Mouse (Mus musculus): ENCODE measurements at regions not wholly inside any gene's neighbourhood (a gene's known extent, or its start where the extent isn't known, plus 50 kb on each side); places are given as distances from the start of the nearest gene placed in this dataset.
A peak's percentile ranks its signal among the peaks of the same experiment; 100 is the strongest.

- no peak overlapping the region for H3K4me2 ChIP-seq (ENCODE audit: low read length)
- no peaks in the 10 kb centered on the region for H3K9me3 ChIP-seq (replicated peaks; ENCODE audit: low read length)
- H3K27me3 ChIP-seq (ENCODE audit: insufficient read depth, low read length), result no peaks in the 10 kb centered on the region
- H3K4me1 ChIP-seq (replicated peaks; ENCODE audit: insufficient read depth, low read length), result no peaks in the 10 kb centered on the region
- TF ChIP-seq CTCF (IDR thresholded peaks at IDR 0.05; ENCODE audit: low read depth), result no peak
- WGBS, result 69% methylated on average over 4 of the region's 4 CpGs
- no peak overlapping the region for H3K27ac ChIP-seq
- DNase-seq (ENCODE audit: low spot score) (no peak), ATAC-seq (replicated peaks; ENCODE audit: low FRiP score, low read depth) (no peak)
- H3K4me3 ChIP-seq (replicated peaks; ENCODE audit: low read depth, low read length), result no peak overlapping the region
- H3K9ac ChIP-seq (ENCODE audit: low read depth, low read length), result no peak overlapping the region
- H3K36me3 ChIP-seq (ENCODE audit: insufficient read depth, low read length), result no peaks in the 10 kb centered on the region
Observed at GRCm38 (mm10) chr2:144895254-144895653, 71.8 kb downstream of the Scp2d1 start.

- Histone ChIP-seq H3K4me3 (replicated peaks; ENCODE audit: low read depth, low read length) (no peak overlapping the region), H3K9ac (ENCODE audit: low read depth, low read length) (no peak overlapping the region), H3K27ac (no peak overlapping the region), H3K4me1 (replicated peaks; ENCODE audit: insufficient read depth, low read length) (no peaks in the 10 kb centered on the region), H3K9me3 (replicated peaks; ENCODE audit: low read length) (no peaks in the 10 kb centered on the region), H3K36me3 (ENCODE audit: insufficient read depth, low read length) (no peaks in the 10 kb centered on the region), H3K4me2 (ENCODE audit: low read length) (no peak overlapping the region), H3K27me3 (ENCODE audit: insufficient read depth, low read length) (no peaks in the 10 kb centered on the region)
- peak; percentile 34 for TF ChIP-seq CTCF (IDR thresholded peaks at IDR 0.05; ENCODE audit: low read depth)
- ATAC-seq (replicated peaks; ENCODE audit: low FRiP score, low read depth) (no peak), DNase-seq (ENCODE audit: low spot score) (no peak)
- 86% methylated on average over 2 of the region's 2 CpGs for WGBS
Observed at GRCm38 (mm10) chr2:144896430-144896829, 73.0 kb downstream of the Scp2d1 start.

GRCm38 (mm10) chr2:144906786-144907185 is 83.3 kb downstream of the Scp2d1 start:
- H3K4me2 ChIP-seq (ENCODE audit: low read length), result no peak overlapping the region
- no peaks in the 10 kb centered on the region for H3K36me3 ChIP-seq (ENCODE audit: insufficient read depth, low read length)
- no peak overlapping the region for H3K4me3 ChIP-seq (replicated peaks; ENCODE audit: low read depth, low read length)
- H3K9ac ChIP-seq (ENCODE audit: low read depth, low read length), result no peak overlapping the region
- 39% methylated on average over 6 of the region's 6 CpGs for WGBS
- no peaks in the 10 kb centered on the region for H3K9me3 ChIP-seq (replicated peaks; ENCODE audit: low read length)
- H3K27me3 ChIP-seq (ENCODE audit: insufficient read depth, low read length), result no peaks in the 10 kb centered on the region
- no peak overlapping the region for H3K27ac ChIP-seq
- no peaks in the 10 kb centered on the region for H3K4me1 ChIP-seq (replicated peaks; ENCODE audit: insufficient read depth, low read length)
- no peak for TF ChIP-seq CTCF (IDR thresholded peaks at IDR 0.05; ENCODE audit: low read depth)
- ATAC-seq (replicated peaks; ENCODE audit: low FRiP score, low read depth) (no peak), DNase-seq (ENCODE audit: low spot score) (no peak)

GRCm38 (mm10) chr2:144945840-144946239 is 122.4 kb downstream of the Scp2d1 start:
- Histone ChIP-seq H3K9me3 (replicated peaks; ENCODE audit: low read length) (no peaks in the 10 kb centered on the region), H3K27ac (no peak overlapping the region), H3K27me3 (ENCODE audit: insufficient read depth, low read length) (no peaks in the 10 kb centered on the region), H3K4me3 (replicated peaks; ENCODE audit: low read depth, low read length) (no peak overlapping the region), H3K4me2 (ENCODE audit: low read length) (no peak overlapping the region), H3K4me1 (replicated peaks; ENCODE audit: insufficient read depth, low read length) (no peaks in the 10 kb centered on the region), H3K36me3 (ENCODE audit: insufficient read depth, low read length) (no peaks in the 10 kb centered on the region), H3K9ac (ENCODE audit: low read depth, low read length) (no peak overlapping the region)
- ATAC-seq (replicated peaks; ENCODE audit: low FRiP score, low read depth), result no peak
- DNase-seq (ENCODE audit: low spot score), result no peak
- no peak for TF ChIP-seq CTCF (IDR thresholded peaks at IDR 0.05; ENCODE audit: low read depth)
- 86% methylated on average over 3 of the region's 3 CpGs for WGBS

- DNase-seq (ENCODE audit: low spot score), result no peak
- H3K4me2 ChIP-seq (ENCODE audit: low read length), result no peak overlapping the region
- no peaks in the 10 kb centered on the region for H3K9me3 ChIP-seq (replicated peaks; ENCODE audit: low read length)
- H3K27me3 ChIP-seq (ENCODE audit: insufficient read depth, low read length), result no peaks in the 10 kb centered on the region
- H3K9ac ChIP-seq (ENCODE audit: low read depth, low read length), result no peak overlapping the region
- ATAC-seq (replicated peaks; ENCODE audit: low FRiP score, low read depth), result no peak
- 90% methylated on average over 1 of the region's 1 CpGs for WGBS
- no peak overlapping the region for H3K4me3 ChIP-seq (replicated peaks; ENCODE audit: low read depth, low read length)
- no peaks in the 10 kb centered on the region for H3K36me3 ChIP-seq (ENCODE audit: insufficient read depth, low read length)
- no peak for TF ChIP-seq CTCF (IDR thresholded peaks at IDR 0.05; ENCODE audit: low read depth)
- no peak overlapping the region for H3K27ac ChIP-seq
- H3K4me1 ChIP-seq (replicated peaks; ENCODE audit: insufficient read depth, low read length), result no peaks in the 10 kb centered on the region
Observed at GRCm38 (mm10) chr2:144946468-144946867, 123.0 kb downstream of the Scp2d1 start.

- Histone ChIP-seq H3K4me2 (ENCODE audit: low read length) (no peak overlapping the region), H3K4me1 (replicated peaks; ENCODE audit: insufficient read depth, low read length) (no peaks in the 10 kb centered on the region), H3K9ac (ENCODE audit: low read depth, low read length) (no peak overlapping the region), H3K27ac (no peak overlapping the region), H3K9me3 (replicated peaks; ENCODE audit: low read length) (no peaks in the 10 kb centered on the region), H3K4me3 (replicated peaks; ENCODE audit: low read depth, low read length) (no peak overlapping the region), H3K36me3 (ENCODE audit: insufficient read depth, low read length) (no peaks in the 10 kb centered on the region), H3K27me3 (ENCODE audit: insufficient read depth, low read length) (no peaks in the 10 kb centered on the region)
- ATAC-seq (replicated peaks; ENCODE audit: low FRiP score, low read depth) (no peak), DNase-seq (ENCODE audit: low spot score) (peak; percentile 5)
- WGBS, result 21% methylated on average over 2 of the region's 2 CpGs
- no peak for TF ChIP-seq CTCF (IDR thresholded peaks at IDR 0.05; ENCODE audit: low read depth)
Observed at GRCm38 (mm10) chr2:144949232-144949631, 125.8 kb downstream of the Scp2d1 start.
